Mouse (Mus musculus) heart, adult 18-20 months (tissue): ENCODE measurements around the gene Lipt1. TPM values are rescaled to one million over a fixed set of nuclear protein-coding genes. Genes with fewer than 3 reads are reported as not detected.

Experiments used
- DNase-seq, 2 experiments: peaks; one replicate each; pipeline ENCODE4 v3.0.0; 2021 to 2022; ENCODE audit warnings: mixed read lengths in 1 of 2
- long read RNA-seq, 2 experiments: library from polyadenylated mRNA; stranded (forward); transcript quantifications; one replicate each; pipeline ENCODE4 v2.0.0; 2021
- total RNA-seq, 2 experiments: library from RNA; stranded (reverse); gene quantifications; 2 replicates each; pipeline ENCODE4 v1.2.3; 2021

The Lipt1 gene
- total RNA-seq = 10 to 100 TPM; 13.6 to 13.7 TPM
- long read RNA-seq, experiment 1, transcript Lipt1-201 (2 exons, 1,485 nt) = major isoform, 6 of 10 reads
- long read RNA-seq, experiment 1, partial matches to known transcripts = 1 of 10 reads
- long read RNA-seq, experiment 1, other reads (novel, unspliced or antisense) = 2 of 10 reads
- long read RNA-seq, experiment 2, transcript Lipt1-201 (2 exons, 1,485 nt) = major isoform, 5 of 7 reads
- long read RNA-seq, experiment 2, partial matches to known transcripts = 0 of 7 reads
- long read RNA-seq, experiment 2, other reads (novel, unspliced or antisense) = 1 of 7 reads

GRCm38 (mm10) chr1:37871704-37872103, at the start of gene Lipt1:
Gene Lipt1, plus strand, starts transcription at chr1:37871738.
- DNase-seq = no peak

DNA sequence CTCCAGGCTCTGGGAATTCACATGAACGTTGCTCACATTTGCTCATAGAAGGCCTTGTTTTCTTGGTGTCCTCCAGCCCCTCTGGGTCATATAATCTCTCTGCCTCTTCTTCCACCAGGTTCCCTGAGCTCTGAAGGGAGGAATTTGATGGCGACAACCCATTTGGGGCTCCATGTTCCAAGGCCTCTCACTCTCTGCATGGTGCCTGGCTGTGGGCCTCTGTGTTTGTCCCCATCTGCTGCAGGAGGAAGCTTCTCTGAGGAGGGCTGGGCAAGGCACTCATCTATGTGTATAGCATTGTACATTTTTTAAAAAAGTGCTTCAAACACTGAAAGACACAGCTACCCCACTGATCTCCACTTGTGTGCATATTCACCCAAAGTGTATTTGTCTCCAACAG, 39.9 kb upstream of the Lipt1 start:
- no peak for DNase-seq

- DNase-seq = no peak
These were observed 24.7 kb upstream of the Lipt1 start for GRCm38 (mm10) chr1:37846878-37847277.

- DNase-seq = no peak
These were observed 20.8 kb upstream of the Lipt1 start for GRCm38 (mm10) chr1:37850696-37851095.

DNA sequence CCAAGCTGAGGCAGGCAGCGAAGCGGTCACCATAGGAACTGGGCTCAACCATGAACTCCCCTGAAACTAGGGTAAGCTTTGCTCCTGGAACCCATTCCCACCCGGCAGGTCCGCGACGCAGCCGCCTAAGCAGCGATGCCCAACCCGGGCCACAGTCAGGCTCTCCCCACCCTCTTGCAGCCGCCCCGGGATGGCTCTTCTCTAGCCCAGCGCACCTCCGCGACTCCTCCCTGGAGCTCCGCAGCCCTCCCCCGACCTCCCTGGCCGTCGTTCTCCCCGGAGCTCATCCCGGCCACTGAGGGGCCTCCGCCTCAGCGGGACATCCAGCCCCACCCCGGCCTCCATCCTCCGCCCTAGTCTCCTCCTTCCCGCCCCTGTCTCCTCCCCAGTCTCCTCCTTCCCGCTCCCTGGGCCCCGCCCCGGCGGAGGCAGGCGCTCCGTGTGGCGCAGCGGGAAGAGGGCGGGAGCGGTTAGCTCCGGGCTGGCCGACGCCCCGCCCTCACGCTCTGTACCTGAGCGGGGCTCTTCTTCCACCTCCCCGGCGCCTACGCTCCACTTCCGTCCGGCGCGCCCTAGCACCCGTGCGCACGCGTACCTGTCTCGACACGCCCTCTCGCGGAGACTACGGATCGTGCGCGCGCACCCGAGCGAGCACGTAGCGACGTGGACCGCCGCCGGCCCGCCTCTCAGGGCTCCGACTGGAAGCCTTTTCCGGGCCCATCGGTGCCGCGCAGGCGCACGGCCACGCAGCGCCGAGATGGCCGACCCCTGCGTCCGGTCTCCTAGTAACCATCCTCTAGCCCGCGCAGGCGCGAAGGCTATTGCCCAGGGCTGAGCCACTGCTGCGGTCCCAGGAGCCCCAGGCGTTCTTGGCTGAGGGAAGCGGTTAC, 6.8 kb upstream of the Lipt1 start:
- DNase-seq = peak; percentile 98 to 100

- DNase-seq = no peak
These were observed 5.9 kb upstream of the Lipt1 start for GRCm38 (mm10) chr1:37865401-37866215.

- no peak for DNase-seq
These were observed 5.3 kb upstream of the Lipt1 start, which contains the start of gene Tsga10 for GRCm38 (mm10) chr1:37866286-37866685. Gene Tsga10, minus strand, starts transcription at chr1:37866429.

- peak in 1 of 2 experiments; percentile 33 for DNase-seq
These were observed 4.5 kb upstream of the Lipt1 start for GRCm38 (mm10) chr1:37867056-37867455.

DNA sequence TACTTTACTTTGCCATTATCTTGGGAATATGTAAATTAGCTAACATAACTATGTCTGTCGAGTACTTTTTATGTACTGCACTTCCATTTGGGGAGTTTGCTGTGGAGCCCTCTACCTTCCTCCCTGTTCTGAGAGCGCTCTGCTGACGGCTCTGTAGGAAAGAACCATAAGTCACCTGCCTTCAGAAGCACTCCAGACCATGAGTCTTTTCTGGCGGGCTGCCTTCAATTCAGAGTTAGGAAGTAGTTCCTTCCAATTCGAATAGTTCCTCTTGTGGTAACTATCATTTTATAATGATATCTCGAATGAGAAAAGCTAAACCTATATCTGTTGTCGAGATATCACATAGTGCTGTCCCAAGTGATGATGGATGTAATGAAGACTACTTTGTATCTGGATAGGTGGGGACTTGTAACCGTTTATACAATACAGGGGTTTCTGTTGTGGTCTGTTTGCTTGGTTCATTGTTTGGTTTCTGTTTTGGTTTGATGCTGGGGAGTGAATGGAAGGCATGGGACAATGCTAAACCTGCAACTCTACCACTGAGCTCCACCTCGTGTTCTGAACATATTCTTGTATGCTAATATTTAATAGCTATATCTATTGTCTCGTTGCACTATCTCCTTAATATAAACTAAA, 3.7 kb upstream of the Lipt1 start:
- no peak for DNase-seq

DNA sequence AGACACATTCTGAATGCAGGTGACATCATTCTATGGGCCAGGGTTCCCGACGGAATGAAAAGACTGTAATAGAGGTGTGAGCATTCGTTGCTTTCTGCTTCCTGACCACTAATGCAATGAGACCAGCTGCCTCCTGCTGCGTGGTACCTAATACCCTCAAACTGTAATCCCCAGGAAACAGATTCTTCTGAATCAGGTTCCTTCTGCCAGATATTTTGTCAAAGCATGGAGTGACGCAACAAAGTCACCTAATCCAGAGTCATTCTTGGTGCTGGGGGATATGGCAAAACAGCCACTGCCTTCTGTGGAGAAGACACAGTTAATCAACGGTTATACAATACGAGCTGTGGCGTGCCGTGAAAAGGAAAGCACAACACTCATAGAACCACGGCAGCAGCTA, 2.9 kb upstream of the Lipt1 start:
- DNase-seq = no peak

DNA sequence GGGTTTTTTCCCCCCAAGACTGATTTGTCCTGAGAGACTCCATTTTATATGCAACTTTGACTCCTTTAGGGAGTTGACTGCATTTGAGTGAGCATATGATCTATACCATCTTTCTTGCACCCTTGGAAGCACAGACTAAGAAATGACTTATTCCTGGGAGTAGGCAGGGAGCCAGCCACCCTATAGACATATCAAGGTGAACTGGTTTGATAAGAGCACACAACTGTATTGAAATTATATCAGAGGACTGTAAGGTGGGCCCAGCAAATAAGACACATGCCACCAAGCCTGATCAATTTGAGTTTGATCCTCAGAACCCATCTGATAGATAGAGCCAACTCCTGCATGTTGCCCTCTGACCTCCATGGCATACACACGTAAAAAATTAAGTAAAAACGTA, 2.2 kb upstream of the Lipt1 start:
- no peak for DNase-seq

DNA sequence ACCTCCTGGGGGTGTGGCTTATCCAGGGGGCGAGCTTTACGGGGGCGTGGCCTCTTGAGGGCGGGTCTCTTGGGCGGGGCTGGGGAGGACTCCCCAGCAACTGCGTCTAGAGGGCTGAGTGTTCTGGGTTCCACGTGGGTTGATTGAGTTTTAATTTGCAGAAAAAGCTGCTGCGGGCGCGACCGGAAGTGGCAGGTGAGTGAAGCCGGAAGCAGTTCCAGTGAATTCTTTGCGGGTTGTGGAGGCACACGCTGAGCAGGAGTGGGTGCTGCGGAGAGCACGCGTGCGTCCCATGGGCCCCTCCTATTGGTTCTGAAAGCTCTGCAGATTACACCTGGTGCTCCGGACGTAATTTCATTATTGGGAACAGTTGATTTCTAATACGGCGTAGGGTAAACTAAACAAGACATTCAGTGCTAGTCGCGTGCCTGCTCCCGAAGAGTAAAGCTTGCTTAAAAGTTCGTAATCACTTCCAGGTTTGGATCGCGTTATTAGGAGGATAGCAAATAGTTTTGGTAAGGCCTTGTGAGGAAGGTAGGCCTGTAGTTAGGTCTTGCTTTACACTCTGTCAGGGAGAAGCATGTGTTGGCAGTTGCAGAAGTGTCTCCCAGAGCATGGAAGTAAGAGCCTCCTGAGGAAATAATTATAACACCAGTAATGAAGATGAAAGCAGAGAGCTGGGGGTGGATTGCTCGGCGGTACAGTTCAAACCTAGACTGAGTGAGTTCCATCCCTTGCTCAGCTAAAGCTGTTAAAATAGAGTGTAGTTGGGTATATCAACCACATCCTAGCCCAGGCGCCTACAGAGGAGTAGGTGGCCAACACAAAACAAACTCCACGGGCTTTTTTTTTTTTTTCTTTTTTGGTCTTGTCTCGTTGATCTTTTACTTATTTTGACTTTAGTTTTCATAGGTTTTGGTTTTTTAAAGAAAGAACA, 861 bp downstream of the Lipt1 start:
- DNase-seq = peak; percentile 82 to 89

DNA sequence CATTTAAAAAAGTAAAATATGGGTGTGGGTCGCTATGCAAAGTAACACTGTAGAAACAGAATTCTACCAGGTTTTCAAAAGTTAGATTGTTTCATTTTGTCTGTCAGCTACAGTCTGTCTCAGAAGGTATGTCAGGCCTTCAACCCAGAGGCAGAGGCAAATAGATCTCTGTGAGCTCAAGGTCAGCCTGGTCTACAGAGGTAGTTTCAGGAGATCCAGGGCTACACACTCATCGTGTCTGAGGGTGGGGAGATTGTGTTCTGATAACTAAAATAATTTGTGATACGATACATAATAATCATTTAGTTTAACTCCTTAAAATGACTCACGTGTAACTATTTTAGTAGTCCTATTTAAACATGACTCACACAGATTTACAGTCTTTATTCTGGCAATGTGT, 1.6 kb downstream of the Lipt1 start:
- DNase-seq = no peak

DNA sequence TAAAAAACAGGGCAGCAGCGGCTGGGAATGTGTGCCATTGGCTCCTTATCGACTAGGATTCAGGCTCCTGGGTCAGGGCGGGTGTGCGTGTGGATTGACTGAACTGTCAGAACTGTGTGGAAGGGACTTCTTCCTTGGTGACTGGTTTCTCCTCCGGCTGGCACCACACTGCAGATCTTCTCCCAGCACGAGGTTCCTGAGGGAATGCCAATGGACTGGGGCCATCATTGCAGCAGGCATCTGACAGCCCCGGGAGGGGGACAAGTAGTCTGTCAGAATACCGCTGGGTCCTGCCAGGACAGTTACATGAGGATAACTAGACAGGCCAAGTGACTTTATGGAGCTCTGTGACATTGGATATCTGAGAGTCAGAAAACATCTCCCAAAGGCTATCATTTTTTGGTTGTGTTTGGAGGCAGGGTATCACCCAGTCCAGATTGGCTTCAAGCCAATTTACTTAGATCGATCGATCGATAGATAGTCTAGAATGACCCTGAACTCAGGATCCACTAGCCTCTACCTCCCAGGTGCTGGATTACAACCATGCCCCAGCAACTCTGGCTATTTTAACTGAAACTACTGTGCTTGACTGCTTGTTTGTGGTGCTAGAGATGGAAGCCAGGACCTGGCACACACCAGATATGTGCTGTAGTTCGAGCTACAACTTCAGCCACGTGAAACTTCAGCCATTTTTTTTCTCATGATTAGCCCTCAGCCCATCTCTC, 6.4 kb downstream of the Lipt1 start:
- peak in 1 of 2 experiments; percentile 41 for DNase-seq

GRCm38 (mm10) chr1:37883411-37883810, 11.9 kb downstream of the Lipt1 start:
- DNase-seq = no peak

DNA sequence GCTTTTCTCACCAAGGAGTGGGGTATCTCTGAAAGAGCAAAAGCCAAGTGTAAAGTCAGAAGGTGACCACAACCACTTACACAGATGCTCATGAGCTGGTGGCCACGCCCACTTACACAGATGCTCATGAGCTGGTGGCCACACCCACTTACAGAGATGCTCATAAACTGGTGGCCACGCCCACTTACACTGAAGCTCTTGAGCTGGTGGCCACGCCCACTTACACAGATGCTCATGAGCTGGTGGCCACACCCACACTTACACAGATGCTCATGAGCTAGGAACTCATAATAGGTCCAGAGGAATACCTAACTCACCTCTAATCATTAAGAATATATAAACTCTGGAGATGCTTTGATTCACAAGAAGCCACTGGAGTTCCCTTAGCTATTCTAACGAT, 12.9 kb downstream of the Lipt1 start:
- DNase-seq = no peak

- DNase-seq = no peak
These were observed 17.7 kb downstream of the Lipt1 start for GRCm38 (mm10) chr1:37889206-37889605.

DNA sequence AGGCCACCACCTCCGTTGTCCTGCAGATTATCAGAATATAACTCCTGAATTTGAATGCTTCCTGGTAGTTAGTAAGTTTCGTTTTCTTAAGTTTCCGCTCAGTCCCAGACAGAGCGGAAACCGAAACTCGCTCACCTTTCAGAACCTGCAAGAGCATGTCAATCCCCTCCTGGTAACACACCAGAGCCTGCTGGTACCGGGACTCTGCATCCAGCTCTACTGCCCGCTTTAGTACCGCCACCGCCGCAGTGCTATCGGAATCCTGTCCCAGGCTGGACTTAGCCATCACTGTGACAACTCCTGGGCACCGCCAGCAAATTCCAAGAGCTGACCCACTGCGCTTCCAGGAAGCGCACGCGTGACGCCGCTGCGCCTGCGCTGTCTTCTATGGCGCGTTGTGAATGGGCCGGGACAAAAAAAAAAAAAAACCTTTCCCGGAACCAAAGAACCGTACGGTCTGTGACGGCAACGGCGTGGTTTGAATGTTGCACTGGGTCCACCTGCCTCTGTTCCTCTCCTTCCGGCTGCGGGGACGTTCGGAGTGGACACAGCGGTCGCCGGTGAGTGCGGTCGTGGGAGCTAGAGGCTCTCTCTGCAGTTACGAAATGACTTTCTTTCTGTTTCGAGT, 18.6 kb downstream of the Lipt1 start, which contains the start of the genes Mitd1 and Mrpl30:
Gene Mitd1, minus strand, starts transcription at position 387 of the 628 bp plus-strand sequence.
Gene Mrpl30, plus strand, starts transcription at position 453 of the 628 bp plus-strand sequence.
- DNase-seq = peak; percentile 93 to 95

DNA sequence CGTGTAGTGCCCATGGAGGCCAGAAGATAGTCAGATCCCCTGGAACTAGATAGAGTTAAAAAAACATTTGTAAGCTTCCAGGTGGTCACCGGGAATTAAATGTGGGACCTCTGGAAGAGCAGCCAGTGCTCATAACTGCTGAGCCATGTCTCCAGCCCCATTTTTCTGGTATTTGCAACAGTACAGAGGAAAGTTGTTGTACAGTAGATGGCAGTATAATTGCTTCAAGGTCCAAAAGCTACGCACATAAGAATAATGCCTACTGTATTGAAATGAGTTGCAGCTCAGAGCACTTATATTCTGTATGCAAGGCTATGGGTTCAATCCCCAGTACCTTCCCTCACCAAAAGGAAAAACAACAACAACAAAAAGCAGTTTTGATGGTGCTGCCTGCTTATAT, 19.9 kb downstream of the Lipt1 start:
- no peak for DNase-seq
